Mouse (Mus musculus) hindbrain, embryonic 16.5 days (tissue): ENCODE data around the gene Nhsl2. TPM values are rescaled to one million over a fixed set of nuclear protein-coding genes. Genes with fewer than 3 reads are reported as not detected.
A peak's percentile ranks its signal among the peaks of the same experiment; 100 is the strongest.

Experiments
- ATAC-seq: fragments of 200-750 bp; cut with Nextera tagmentation; 2 replicates; pipeline ENCODE4 v1.8.0; 2017; ENCODE audit warnings: moderate TSS enrichment, moderate library complexity
- H3K27ac ChIP-seq: fragments of 300-500 bp; sonication (generic); 2 replicates; pipeline ENCODE4 v1.5.1; 2014; ENCODE audit warnings: low read depth, mild to moderate bottlenecking, control low read depth, low read length, moderate library complexity
- H3K27me3 ChIP-seq: fragments of 300-500 bp; sonication (generic); replicated peaks from 2 replicates; pipeline ENCODE4 v1.6.1; 2014; ENCODE audit warnings: low read length; ENCODE audit not compliant: control insufficient read depth, insufficient read depth
- H3K36me3 ChIP-seq: fragments of 300-500 bp; sonication (generic); 2 replicates; pipeline ENCODE4 v1.6.1; 2014; ENCODE audit warnings: mild to moderate bottlenecking, low read length, moderate library complexity, mixed read lengths; ENCODE audit not compliant: control insufficient read depth, insufficient read depth
- H3K4me1 ChIP-seq: fragments of 300-500 bp; sonication (generic); 2 replicates; pipeline ENCODE4 v1.6.1; 2014; ENCODE audit warnings: low read depth, low read length; ENCODE audit not compliant: control insufficient read depth, insufficient read depth
- H3K4me2 ChIP-seq: fragments of 300-500 bp; sonication (generic); 2 replicates; pipeline ENCODE4 v1.6.1; 2014; ENCODE audit warnings: mild to moderate bottlenecking, low read length, control low read depth, moderate library complexity
- H3K4me3 ChIP-seq: fragments of 300-500 bp; sonication (generic); 2 replicates; pipeline ENCODE4 v1.5.1; 2014; ENCODE audit warnings: mild to moderate bottlenecking, low read length, control low read depth, moderate library complexity
- H3K9ac ChIP-seq: fragments of 300-500 bp; sonication (generic); 2 replicates; pipeline ENCODE4 v1.6.1; 2014; ENCODE audit warnings: low read depth, mild to moderate bottlenecking, control low read depth, low read length, moderate library complexity
- H3K9me3 ChIP-seq: fragments of 300-500 bp; sonication (generic); 2 replicates; pipeline ENCODE4 v1.6.1; 2014; ENCODE audit warnings: mild to moderate bottlenecking, low read length, moderate library complexity; ENCODE audit not compliant: control insufficient read depth
- WGBS: fragments of 180-500 bp; shearing (Covaris S2); extraction: QIAGEN DNeasy Blood & Tissue Kit; methylation state at CpG from one replicate; pipeline ENCODE4 v1.1.7; 2014; 5-methylcytosine and 5-hydroxymethylcytosine counted together
- polyA plus RNA-seq: library from polyadenylated mRNA; unstranded; fragments of >200 nt; fragmentation: Nextera tagmentation; extraction: Ambion mirVana; gene quantifications from 2 replicates; pipeline ENCODE4 v1.2.1, GENCODE M21; 2015

Nhsl2 gene
- polyA plus RNA-seq, 1 experiment from 2014 or later: 7.6 TPM

GRCm38 (mm10) chrX:101953787-101954491 is 104.8 kb downstream of the Nhsl2 start:
- peak overlapping the region; percentile 64 for H3K9ac ChIP-seq

GRCm38 (mm10) chrX:101954492-101954851 is 105.3 kb downstream of the Nhsl2 start:
- Histone ChIP-seq H3K9me3 (no peaks in the 10 kb centered on the region), H3K4me1 (no peaks in the 10 kb centered on the region), H3K4me2 (peak overlapping the region; percentile 70), H3K27me3 (peaks cover 2% of the 10 kb centered on the region), H3K36me3 (no peaks in the 10 kb centered on the region), H3K27ac (no peak overlapping the region), H3K4me3 (no peak overlapping the region; the same call in 1 of the 2 replicates), H3K9ac (0 out of 2 replicates have a peak overlapping the region, but pooled peaks have one; percentile 27)
- 39% methylated on average over 6 of the region's 6 CpGs for WGBS
- no peak for ATAC-seq

More at GRCm38 (mm10) chrX:101953787-101954491, 104.8 kb downstream of the Nhsl2 start:
- H3K27ac ChIP-seq: no peak overlapping the region
- no peaks in the 10 kb centered on the region for H3K36me3 ChIP-seq
- ATAC-seq: peak; percentile 98
- H3K4me2 ChIP-seq: peak overlapping the region; percentile 70
- no peaks in the 10 kb centered on the region for H3K4me1 ChIP-seq
- peak overlapping the region; percentile 40 for H3K4me3 ChIP-seq
- H3K27me3 ChIP-seq: peaks cover 2% of the 10 kb centered on the region
- WGBS: 16% methylated on average over 28 of the region's 30 CpGs
- no peaks in the 10 kb centered on the region for H3K9me3 ChIP-seq

DNA sequence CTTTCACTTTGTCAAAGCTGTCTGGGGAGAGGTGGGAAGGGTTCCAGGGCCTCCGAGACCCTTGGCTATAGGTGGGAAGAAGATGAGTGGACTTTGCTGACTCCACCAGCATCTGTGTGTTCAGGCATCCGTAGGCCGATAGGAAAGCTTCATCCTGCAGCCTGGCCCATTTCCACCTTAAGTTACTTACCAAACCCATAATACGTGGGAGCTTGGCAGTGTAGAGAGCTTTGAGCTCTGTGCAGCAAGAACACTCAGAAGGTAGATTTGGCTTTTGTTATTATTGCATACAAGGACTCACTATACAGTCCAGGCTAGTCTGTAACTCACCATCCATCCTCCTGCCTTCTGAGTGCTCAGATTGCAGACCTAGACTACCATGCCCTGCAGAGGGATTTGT is 112.7 kb downstream of the Nhsl2 start:
- H3K4me2 ChIP-seq: no peak overlapping the region
- no peak overlapping the region for H3K9ac ChIP-seq
- H3K36me3 ChIP-seq: no peaks in the 10 kb centered on the region
- ATAC-seq: no peak
- H3K9me3 ChIP-seq: no peaks in the 10 kb centered on the region
- H3K4me3 ChIP-seq: no peak overlapping the region
- no peak overlapping the region for H3K27ac ChIP-seq
- WGBS: 89% methylated on average over 4 of the region's 4 CpGs
- peaks cover 5% of the 10 kb centered on the region; the same call in 1 of the 2 replicates for H3K27me3 ChIP-seq
- no peaks in the 10 kb centered on the region for H3K4me1 ChIP-seq

- no peak for ATAC-seq
- H3K4me3 ChIP-seq: no peak overlapping the region
- peaks cover 5% of the 10 kb centered on the region; the same call in 1 of the 2 replicates for H3K27me3 ChIP-seq
- H3K9me3 ChIP-seq: no peaks in the 10 kb centered on the region
- no peak overlapping the region for H3K9ac ChIP-seq
- WGBS: 66% methylated on average over 3 of the region's 3 CpGs
- no peak overlapping the region for H3K4me2 ChIP-seq
- no peaks in the 10 kb centered on the region for H3K36me3 ChIP-seq
- H3K4me1 ChIP-seq: no peaks in the 10 kb centered on the region
- no peak overlapping the region for H3K27ac ChIP-seq
Measured at GRCm38 (mm10) chrX:101963711-101964110, 114.5 kb downstream of the Nhsl2 start.

DNA sequence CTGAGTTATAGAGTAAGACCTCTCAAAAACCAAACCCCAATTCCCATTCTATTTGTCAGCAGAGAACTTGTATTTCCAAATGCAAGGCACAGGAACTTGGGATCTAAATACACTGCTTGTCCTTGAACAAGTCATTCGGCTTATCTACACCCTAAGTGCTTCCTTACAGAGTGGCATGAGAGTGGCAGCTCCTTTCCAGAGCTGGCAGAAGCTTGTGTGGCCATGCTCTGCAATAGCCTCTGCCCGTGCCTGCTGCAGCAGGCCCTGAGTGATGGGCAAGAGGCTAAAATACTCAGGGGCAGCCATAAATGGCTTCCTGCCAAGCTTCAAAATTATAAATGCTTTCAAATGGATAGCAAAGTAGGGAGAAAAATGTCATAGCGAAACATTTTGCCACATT is 123.8 kb downstream of the Nhsl2 start:
- Histone ChIP-seq H3K4me2 (no peak overlapping the region), H3K9me3 (no peaks in the 10 kb centered on the region), H3K27ac (no peak overlapping the region), H3K27me3 (no peaks in the 10 kb centered on the region; the same call in 1 of the 2 replicates), H3K4me1 (no peaks in the 10 kb centered on the region), H3K36me3 (no peaks in the 10 kb centered on the region), H3K4me3 (no peak overlapping the region), H3K9ac (no peak overlapping the region)
- WGBS: 77% methylated on average over 3 of the region's 3 CpGs
- no peak for ATAC-seq

GRCm38 (mm10) chrX:101976931-101977330 is 127.7 kb downstream of the Nhsl2 start:
- Histone ChIP-seq H3K36me3 (no peaks in the 10 kb centered on the region), H3K27me3 (no peaks in the 10 kb centered on the region; the same call in 1 of the 2 replicates), H3K4me3 (no peak overlapping the region), H3K9ac (no peak overlapping the region), H3K4me2 (no peak overlapping the region), H3K4me1 (no peaks in the 10 kb centered on the region; the same call in 1 of the 2 replicates), H3K9me3 (no peaks in the 10 kb centered on the region), H3K27ac (no peak overlapping the region)
- WGBS: 41% methylated on average over 3 of the region's 3 CpGs
- no peak for ATAC-seq

GRCm38 (mm10) chrX:101978861-101979260 is 129.7 kb downstream of the Nhsl2 start:
- Histone ChIP-seq H3K9me3 (no peaks in the 10 kb centered on the region), H3K36me3 (no peaks in the 10 kb centered on the region), H3K4me3 (no peak overlapping the region), H3K27ac (no peak overlapping the region), H3K9ac (no peak overlapping the region), H3K4me2 (no peak overlapping the region; the same call in 1 of the 2 replicates), H3K4me1 (no peaks in the 10 kb centered on the region; the same call in 1 of the 2 replicates), H3K27me3 (no peaks in the 10 kb centered on the region; the same call in 1 of the 2 replicates)
- ATAC-seq: no peak; the same call in 1 of the 2 replicates
- 54% methylated on average over 2 of the region's 2 CpGs for WGBS

- H3K36me3 ChIP-seq: no peaks in the 10 kb centered on the region
- H3K27me3 ChIP-seq: no peaks in the 10 kb centered on the region; the same call in 1 of the 2 replicates
- ATAC-seq: peak; percentile 92
- no peak overlapping the region for H3K27ac ChIP-seq
- H3K9ac ChIP-seq: no peak overlapping the region
- WGBS: 45% methylated on average over 5 of the region's 5 CpGs
- H3K9me3 ChIP-seq: no peaks in the 10 kb centered on the region
- H3K4me3 ChIP-seq: no peak overlapping the region
- H3K4me1 ChIP-seq: no peaks in the 10 kb centered on the region; the same call in 1 of the 2 replicates
- no peak overlapping the region; the same call in 1 of the 2 replicates for H3K4me2 ChIP-seq
Measured at GRCm38 (mm10) chrX:101979267-101979666, 130.1 kb downstream of the Nhsl2 start.

GRCm38 (mm10) chrX:101980586-101980985 is 131.4 kb downstream of the Nhsl2 start:
- H3K4me2 ChIP-seq: no peak overlapping the region
- no peaks in the 10 kb centered on the region; the same call in 1 of the 2 replicates for H3K4me1 ChIP-seq
- H3K27me3 ChIP-seq: no peaks in the 10 kb centered on the region; the same call in 1 of the 2 replicates
- no peak overlapping the region for H3K9ac ChIP-seq
- WGBS: 72% methylated on average over 2 of the region's 2 CpGs
- no peak for ATAC-seq
- H3K27ac ChIP-seq: no peak overlapping the region
- H3K9me3 ChIP-seq: no peaks in the 10 kb centered on the region
- no peak overlapping the region for H3K4me3 ChIP-seq
- no peaks in the 10 kb centered on the region for H3K36me3 ChIP-seq
